Mouse (Mus musculus): Measurements from ENCODE around the gene Wscd2. TPM values are rescaled to one million over a fixed set of nuclear protein-coding genes. Genes with fewer than 3 reads are reported as not detected.

Gene Wscd2
- polyA plus RNA-seq, 2 experiments, result 0.02 TPM; not detected in 1

DNA sequence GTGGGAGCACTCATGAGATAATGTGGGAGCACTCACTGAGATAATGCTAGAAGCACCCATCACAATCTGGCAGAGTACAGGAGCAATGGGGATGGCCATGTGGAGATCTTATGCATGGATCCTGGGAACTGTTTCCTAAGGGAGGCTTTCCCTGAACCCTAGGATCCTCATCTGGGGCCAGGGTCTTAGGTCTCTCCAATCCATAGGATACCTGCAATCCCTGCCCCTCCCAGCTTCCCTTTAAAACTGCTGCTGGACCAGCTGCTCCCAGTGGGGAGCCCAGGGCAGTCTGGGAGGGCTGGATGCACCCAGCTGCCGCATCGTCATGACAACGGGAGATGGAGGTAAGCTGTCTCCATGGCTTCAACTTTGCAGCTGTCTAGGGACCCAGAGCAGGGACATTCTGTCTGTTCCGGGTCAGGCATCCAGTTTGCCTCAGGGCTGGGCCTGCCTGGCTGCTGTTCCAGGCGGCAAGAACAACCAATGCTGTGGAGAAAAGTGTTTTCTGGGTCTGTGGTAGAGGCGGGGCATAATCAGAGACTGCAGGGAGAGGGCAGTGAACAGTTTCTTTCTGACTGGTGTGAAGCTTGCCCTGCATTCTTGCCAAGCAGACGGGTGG is 2.4 kb downstream of the Wscd2 start:
- H3K4me1 ChIP-seq (replicated peaks; ENCODE audit: control insufficient read depth in 2 of 2, insufficient read depth in 2 of 2, low read length in 1 of 2), result no peaks in the 10 kb centered on the region
- no peak overlapping the region for H3K4me2 ChIP-seq (ENCODE audit: low read depth)
- no peaks in the 10 kb centered on the region for H3K9me3 ChIP-seq (ENCODE audit: control insufficient read depth, low read length)
- H3K27ac ChIP-seq, result no peak overlapping the region
- no peak overlapping the region for H3K9ac ChIP-seq (replicated peaks)
- DNase-seq (ENCODE audit: low read depth in 3 of 3, low spot score in 3 of 3), result no peak
- TF ChIP-seq EP300 (IDR thresholded peaks at IDR 0.05; ENCODE audit: low read depth), result no peak
- no peak for TF ChIP-seq CTCF (IDR thresholded peaks at IDR 0.05; ENCODE audit: low read depth)
- WGBS (ENCODE audit: insufficient replicate concordance), result 22% methylated on average over 7 of the region's 7 CpGs
- H3K27me3 ChIP-seq (ENCODE audit: control insufficient read depth, insufficient read depth, low read length), result peaks cover 16% of the 10 kb centered on the region
- no peak for ATAC-seq (ENCODE audit: insufficient read depth)
- H3K36me3 ChIP-seq (replicated peaks; ENCODE audit: control insufficient read depth, insufficient read depth, low read depth), result no peaks in the 10 kb centered on the region
- H3K4me3 ChIP-seq (ENCODE audit: insufficient read depth in 1 of 2, low read depth in 2 of 2, low read length in 2 of 2), result no peak overlapping the region

DNA sequence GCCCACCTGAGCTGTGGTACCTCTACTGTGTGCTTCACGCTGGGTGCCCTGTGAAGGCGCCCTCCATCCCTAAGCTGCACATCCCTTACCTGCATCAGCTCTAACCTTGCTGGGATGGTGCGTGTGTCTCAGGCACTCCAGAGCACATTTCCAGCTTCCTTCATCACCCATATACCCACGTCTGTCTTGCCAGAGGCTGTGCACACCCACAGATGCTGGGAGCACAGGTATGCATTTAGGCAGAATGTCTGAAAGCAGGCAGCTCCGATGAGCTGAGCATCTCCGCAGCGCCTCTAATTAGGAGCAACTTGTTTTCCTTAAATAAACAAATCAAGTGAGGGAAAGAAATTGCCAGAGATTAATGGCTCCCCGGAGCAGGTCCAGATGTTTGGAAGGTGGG is 3.9 kb downstream of the Wscd2 start:
- H3K27ac ChIP-seq, result no peak overlapping the region
- DNase-seq (ENCODE audit: low read depth in 3 of 3, low spot score in 3 of 3) (no peak), ATAC-seq (ENCODE audit: insufficient read depth) (no peak)
- H3K4me1 ChIP-seq (replicated peaks; ENCODE audit: control insufficient read depth in 2 of 2, insufficient read depth in 2 of 2, low read length in 1 of 2), result no peaks in the 10 kb centered on the region
- 52% methylated on average over 8 of the region's 8 CpGs for WGBS (ENCODE audit: insufficient replicate concordance)
- H3K27me3 ChIP-seq (ENCODE audit: control insufficient read depth, insufficient read depth, low read length), result peaks cover 16% of the 10 kb centered on the region
- TF ChIP-seq EP300 (IDR thresholded peaks at IDR 0.05; ENCODE audit: low read depth) (no peak), CTCF (IDR thresholded peaks at IDR 0.05; ENCODE audit: low read depth) (no peak)
- H3K9me3 ChIP-seq (ENCODE audit: control insufficient read depth, low read length), result no peaks in the 10 kb centered on the region
- no peaks in the 10 kb centered on the region for H3K36me3 ChIP-seq (replicated peaks; ENCODE audit: control insufficient read depth, insufficient read depth, low read depth)
- H3K4me2 ChIP-seq (ENCODE audit: low read depth), result no peak overlapping the region
- no peak overlapping the region for H3K9ac ChIP-seq (replicated peaks)
- no peak overlapping the region for H3K4me3 ChIP-seq (ENCODE audit: insufficient read depth in 1 of 2, low read depth in 2 of 2, low read length in 2 of 2)

DNA sequence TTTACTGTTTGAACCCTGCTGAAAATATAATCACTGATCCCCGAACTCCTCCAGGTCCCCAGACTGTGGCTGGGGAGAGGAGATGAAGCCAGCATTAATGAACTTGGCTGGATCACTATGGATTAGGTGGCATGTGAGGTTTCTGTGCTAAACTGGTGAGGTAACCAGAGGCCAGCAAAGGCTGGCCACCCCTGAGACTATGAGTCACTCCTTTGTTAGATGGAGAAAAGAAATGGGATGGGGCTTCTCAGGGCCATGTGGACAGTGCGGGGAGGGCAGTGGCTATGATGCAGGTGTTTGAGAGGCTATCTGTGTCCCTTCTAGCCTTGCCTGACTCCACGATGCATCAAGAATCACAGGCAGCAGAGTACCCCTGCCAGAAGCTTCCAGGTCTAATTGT is 6.8 kb downstream of the Wscd2 start:
- no peak overlapping the region for H3K9ac ChIP-seq (replicated peaks)
- no peaks in the 10 kb centered on the region for H3K27me3 ChIP-seq (ENCODE audit: control insufficient read depth, insufficient read depth, low read length)
- 26% methylated on average over 3 of the region's 3 CpGs for WGBS (ENCODE audit: insufficient replicate concordance)
- no peaks in the 10 kb centered on the region for H3K9me3 ChIP-seq (ENCODE audit: control insufficient read depth, low read length)
- DNase-seq (ENCODE audit: low read depth in 3 of 3, low spot score in 3 of 3) (no peak), ATAC-seq (ENCODE audit: insufficient read depth) (no peak)
- no peaks in the 10 kb centered on the region for H3K36me3 ChIP-seq (replicated peaks; ENCODE audit: control insufficient read depth, insufficient read depth, low read depth)
- no peak overlapping the region for H3K4me3 ChIP-seq (ENCODE audit: insufficient read depth in 1 of 2, low read depth in 2 of 2, low read length in 2 of 2)
- no peak for TF ChIP-seq CTCF (IDR thresholded peaks at IDR 0.05; ENCODE audit: low read depth)
- TF ChIP-seq EP300 (IDR thresholded peaks at IDR 0.05; ENCODE audit: low read depth), result no peak
- H3K4me1 ChIP-seq (replicated peaks; ENCODE audit: control insufficient read depth in 2 of 2, insufficient read depth in 2 of 2, low read length in 1 of 2), result no peaks in the 10 kb centered on the region
- no peak overlapping the region for H3K27ac ChIP-seq
- H3K4me2 ChIP-seq (ENCODE audit: low read depth), result no peak overlapping the region

DNA sequence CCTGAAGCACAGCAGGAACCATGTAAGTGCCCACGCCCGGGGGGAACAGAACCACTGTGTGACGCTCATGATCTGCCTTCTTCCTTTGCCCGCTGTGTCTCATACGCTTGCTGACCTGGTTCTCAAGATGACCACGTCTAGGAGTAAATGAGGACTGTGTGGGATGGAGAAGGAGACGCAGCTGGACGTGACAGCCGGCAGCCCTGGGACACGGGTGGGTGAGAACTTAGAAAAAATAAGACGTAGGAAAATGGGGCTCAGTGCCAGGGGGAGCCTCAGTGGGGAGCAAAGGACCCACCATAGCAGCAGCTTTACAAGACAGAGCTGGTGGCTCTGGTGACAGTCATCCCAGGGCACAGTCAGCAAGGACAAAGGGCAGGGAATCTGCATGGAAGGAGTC is 9.3 kb downstream of the Wscd2 start:
- Histone ChIP-seq H3K9ac (replicated peaks) (no peak overlapping the region), H3K4me2 (ENCODE audit: low read depth) (no peak overlapping the region), H3K4me1 (replicated peaks; ENCODE audit: control insufficient read depth in 2 of 2, insufficient read depth in 2 of 2, low read length in 1 of 2) (no peaks in the 10 kb centered on the region), H3K9me3 (ENCODE audit: control insufficient read depth, low read length) (no peaks in the 10 kb centered on the region), H3K36me3 (replicated peaks; ENCODE audit: control insufficient read depth, insufficient read depth, low read depth) (no peaks in the 10 kb centered on the region), H3K27ac (no peak overlapping the region), H3K27me3 (ENCODE audit: control insufficient read depth, insufficient read depth, low read length) (no peaks in the 10 kb centered on the region), H3K4me3 (ENCODE audit: insufficient read depth in 1 of 2, low read depth in 2 of 2, low read length in 2 of 2) (no peak overlapping the region)
- DNase-seq (ENCODE audit: low read depth in 3 of 3, low spot score in 3 of 3) (no peak), ATAC-seq (ENCODE audit: insufficient read depth) (no peak)
- WGBS (ENCODE audit: insufficient replicate concordance), result 73% methylated on average over 11 of the region's 11 CpGs
- TF ChIP-seq CTCF (IDR thresholded peaks at IDR 0.05; ENCODE audit: low read depth), result no peak
- TF ChIP-seq EP300 (IDR thresholded peaks at IDR 0.05; ENCODE audit: low read depth), result no peak

DNA sequence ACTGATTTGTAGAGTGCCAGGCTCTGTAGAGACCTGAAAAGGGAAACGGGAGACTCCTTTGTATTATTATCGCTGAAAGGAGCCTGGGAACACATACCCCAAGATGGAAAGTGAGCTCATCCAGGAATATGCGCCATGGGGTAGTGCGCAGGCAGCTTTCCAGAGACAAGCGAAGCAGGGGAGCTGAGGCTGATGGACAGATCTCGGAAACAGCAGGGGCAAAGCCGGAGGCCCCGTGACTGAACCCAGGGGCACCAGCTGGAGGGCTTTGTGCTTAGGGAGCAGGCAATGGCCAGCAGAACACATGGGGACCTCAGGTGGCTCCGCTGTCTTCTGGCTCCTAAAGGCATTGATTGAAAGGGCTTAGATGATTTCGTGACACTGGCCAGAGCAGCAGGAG is 13.1 kb downstream of the Wscd2 start:
- Histone ChIP-seq H3K27ac (no peak overlapping the region), H3K36me3 (replicated peaks; ENCODE audit: control insufficient read depth, insufficient read depth, low read depth) (no peaks in the 10 kb centered on the region), H3K9ac (replicated peaks) (no peak overlapping the region), H3K9me3 (ENCODE audit: control insufficient read depth, low read length) (no peaks in the 10 kb centered on the region), H3K4me2 (ENCODE audit: low read depth) (no peak overlapping the region), H3K27me3 (ENCODE audit: control insufficient read depth, insufficient read depth, low read length) (no peaks in the 10 kb centered on the region), H3K4me3 (ENCODE audit: insufficient read depth in 1 of 2, low read depth in 2 of 2, low read length in 2 of 2) (no peak overlapping the region), H3K4me1 (replicated peaks; ENCODE audit: control insufficient read depth in 2 of 2, insufficient read depth in 2 of 2, low read length in 1 of 2) (no peaks in the 10 kb centered on the region)
- no peak for DNase-seq (ENCODE audit: low read depth in 3 of 3, low spot score in 3 of 3)
- 22% methylated on average over 10 of the region's 10 CpGs for WGBS (ENCODE audit: insufficient replicate concordance)
- no peak for ATAC-seq (ENCODE audit: insufficient read depth)
- TF ChIP-seq CTCF (IDR thresholded peaks at IDR 0.05; ENCODE audit: low read depth), result no peak
- no peak for TF ChIP-seq EP300 (IDR thresholded peaks at IDR 0.05; ENCODE audit: low read depth)
